In genomic region chr4:10296220-10296619, GRCm38 (mm10) we compare ENCODE assay signal across 30 mouse cellular contexts.
"Had no signal": no experiment of that assay in that cellular context is flagged by ENCODE, and none has a peak within 500 bp of the region (broad histone marks: within the 10 kb centered on the region; RNA-seq: fewer than 3 reads in every experiment).

No protein-coding gene starts in this region.

- H3K4me1 ChIP-seq: heart, embryonic 13.5 days; heart, embryonic 15.5 days; hindbrain, embryonic 10.5 days; hindbrain, embryonic 12.5 days; hindbrain, embryonic 13.5 days; hindbrain, embryonic 15.5 days; intestine, embryonic 15.5 days; kidney, embryonic 15.5 days had no signal

- H3K27ac ChIP-seq: heart, embryonic 13.5 days; heart, embryonic 15.5 days; hindbrain, embryonic 10.5 days; hindbrain, embryonic 12.5 days; hindbrain, embryonic 13.5 days; hindbrain, embryonic 14.5 days; hindbrain, embryonic 15.5 days; hindbrain, postnatal 0 days; intestine, embryonic 15.5 days; kidney, embryonic 15.5 days; kidney, postnatal 0 days; layer of hippocampus, adult 2 months; left cerebral cortex, adult 2 months had no signal

- H3K9ac ChIP-seq: heart, embryonic 12.5 days; heart, embryonic 13.5 days; heart, embryonic 15.5 days; hindbrain, embryonic 12.5 days; hindbrain, embryonic 13.5 days; hindbrain, embryonic 14.5 days; hindbrain, embryonic 15.5 days; intestine, embryonic 15.5 days; kidney, embryonic 15.5 days had no signal

- H3K27me3 ChIP-seq: heart, embryonic 12.5 days; heart, embryonic 13.5 days; heart, embryonic 15.5 days; hindbrain, embryonic 12.5 days; hindbrain, embryonic 13.5 days; hindbrain, embryonic 15.5 days; intestine, embryonic 15.5 days; kidney, embryonic 15.5 days had no signal

- H3K36me3 ChIP-seq: heart, embryonic 12.5 days; heart, embryonic 13.5 days; heart, embryonic 15.5 days; hindbrain, embryonic 10.5 days; hindbrain, embryonic 12.5 days; hindbrain, embryonic 13.5 days; hindbrain, embryonic 15.5 days; intestine, embryonic 15.5 days; kidney, embryonic 15.5 days had no signal

- DNase-seq: heart, postnatal 14 days; heart, postnatal 36 days; heart, postnatal 4 days; kidney, adult 11 months; kidney, adult 18-20 months; kidney, adult 2 months; kidney, adult 8-10 months; kidney, adult 9 months; kidney, postnatal 10 days; kidney, postnatal 14 days; kidney, postnatal 25 days; kidney, postnatal 36 days; kidney, postnatal 4 days; layer of hippocampus, adult 9-11 months; layer of hippocampus, postnatal 36 days had no signal

- H3K9me3 ChIP-seq: heart, embryonic 12.5 days; heart, embryonic 13.5 days; heart, embryonic 15.5 days; hindbrain, embryonic 10.5 days; hindbrain, embryonic 12.5 days; hindbrain, embryonic 13.5 days; hindbrain, embryonic 15.5 days; intestine, embryonic 15.5 days; kidney, embryonic 15.5 days had no signal

- H3K4me3 ChIP-seq: heart, embryonic 12.5 days; heart, embryonic 13.5 days; heart, embryonic 15.5 days; hindbrain, embryonic 10.5 days; hindbrain, embryonic 12.5 days; hindbrain, embryonic 13.5 days; hindbrain, embryonic 15.5 days; intestine, embryonic 15.5 days; kidney, embryonic 15.5 days; layer of hippocampus, adult 2 months; left cerebral cortex, adult 2 months had no signal

- H3K4me2 ChIP-seq: heart, embryonic 11.5 days; heart, embryonic 12.5 days; heart, embryonic 13.5 days; heart, embryonic 15.5 days; hindbrain, embryonic 12.5 days; hindbrain, embryonic 13.5 days; hindbrain, embryonic 14.5 days; hindbrain, embryonic 15.5 days; intestine, embryonic 15.5 days; kidney, embryonic 15.5 days had no signal
